Mouse (Mus musculus) forelimb bud, embryonic 11.5 days (tissue): ENCODE data around the gene Megf11.
"Not testable (repeated sequence)": the region's sequence is repeated elsewhere in the genome, so short reads cannot be mapped to it uniquely, and the experiment has no call there.

Experiments
- DNase-seq: peaks from one replicate; pipeline ENCODE4 v3.0.0-alpha.2; 2012; ENCODE audit warnings: low read depth, low spot score

Gene Megf11

DNA sequence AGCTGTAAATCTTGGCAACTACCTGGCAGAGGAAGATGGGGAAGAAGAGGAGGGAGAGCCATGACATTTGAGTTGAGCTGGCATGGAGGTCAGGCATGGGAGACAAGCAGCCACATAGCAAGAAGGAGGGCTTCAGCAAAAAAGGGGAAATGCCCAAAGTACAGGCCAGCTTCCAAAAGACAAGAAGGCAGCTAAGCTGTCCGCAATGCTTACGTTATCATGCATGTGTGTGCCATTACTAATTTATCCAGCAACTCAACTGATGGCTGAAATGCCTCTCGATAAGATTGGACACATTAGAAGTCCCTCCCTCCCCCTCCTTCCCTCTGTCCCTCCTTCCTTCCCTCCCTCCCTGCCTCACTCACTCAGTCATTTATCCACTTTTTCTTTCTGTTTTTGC is 260.0 kb downstream of the Megf11 start:
- DNase-seq = no peak

DNA sequence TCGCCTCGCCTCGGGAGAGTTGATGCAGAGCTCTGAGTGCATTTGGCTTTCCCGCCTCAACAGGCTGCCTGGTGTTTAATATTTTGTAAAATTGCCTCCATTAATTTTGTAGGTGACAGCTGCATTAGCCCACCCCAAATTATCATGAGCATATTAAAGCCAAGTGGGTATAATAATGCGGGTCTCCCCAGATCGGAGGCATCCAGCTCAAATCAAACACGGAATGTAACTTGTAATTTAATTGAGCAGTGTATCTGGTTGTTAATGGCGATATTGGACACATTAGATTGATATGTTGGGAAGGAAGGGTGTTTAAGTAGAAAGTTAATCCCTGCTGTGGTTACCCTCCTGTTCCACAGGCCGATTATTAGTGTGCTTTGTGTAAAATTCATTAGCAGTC is 264.0 kb downstream of the Megf11 start:
- DNase-seq = no peak

DNA sequence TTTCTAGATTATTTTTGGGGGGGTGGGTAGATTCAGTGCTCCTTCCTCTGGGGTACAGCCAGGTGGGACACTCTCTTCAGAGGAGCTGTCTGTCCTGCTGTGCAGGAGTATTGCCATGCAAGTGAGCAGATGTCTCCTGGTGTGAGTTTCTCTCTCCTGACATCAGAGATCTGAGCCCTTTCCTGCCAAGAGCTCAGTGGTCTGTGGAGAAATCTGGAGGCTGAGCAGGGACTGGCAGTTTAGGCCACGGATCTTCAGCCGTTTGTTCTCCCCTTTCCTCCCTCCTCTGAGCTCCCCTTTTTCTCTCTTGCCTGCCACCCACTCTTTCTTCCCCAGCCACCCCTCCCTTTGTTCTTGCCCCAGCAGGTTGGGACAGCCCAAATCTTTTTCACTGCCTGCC is 264.5 kb downstream of the Megf11 start:
- no peak for DNase-seq

DNA sequence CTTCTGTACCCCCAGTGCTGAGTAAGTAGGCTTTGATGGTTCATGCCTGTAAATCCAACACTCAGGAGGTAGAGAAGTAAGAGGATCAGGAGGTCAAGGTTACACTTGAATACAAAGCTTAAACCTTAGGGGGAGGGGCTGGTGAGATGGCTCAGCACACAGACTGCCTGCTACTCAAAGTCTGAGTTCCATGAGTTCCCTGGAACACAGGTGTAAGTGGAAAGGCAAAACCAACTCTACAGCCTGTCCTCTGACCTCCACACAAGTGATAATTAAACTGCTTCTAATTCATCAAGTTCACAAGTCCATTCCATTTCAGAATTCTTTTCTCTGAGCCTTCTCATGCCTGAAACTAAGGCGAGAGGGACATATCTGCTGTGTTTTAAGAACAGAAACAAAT is 265.8 kb downstream of the Megf11 start:
- no peak for DNase-seq

DNA sequence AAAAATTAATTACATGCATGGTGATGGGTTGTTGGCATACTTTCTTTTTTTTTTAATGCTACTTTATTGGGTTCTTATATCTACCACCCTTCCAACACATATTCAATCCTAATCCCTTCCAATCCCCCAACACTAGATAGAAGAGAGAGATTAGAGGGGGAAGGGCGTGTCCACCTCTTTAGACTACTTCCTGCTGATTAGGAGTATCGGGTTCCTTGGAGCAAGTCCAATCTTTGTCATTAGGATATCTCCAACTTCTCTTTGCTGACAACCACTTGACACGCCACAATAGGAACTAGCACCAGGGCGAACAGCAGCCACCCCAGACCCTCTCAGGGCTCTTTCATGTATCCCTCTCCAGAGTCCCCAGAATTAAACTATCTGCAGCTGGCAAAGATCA is 266.3 kb downstream of the Megf11 start:
- DNase-seq = no peak

DNA sequence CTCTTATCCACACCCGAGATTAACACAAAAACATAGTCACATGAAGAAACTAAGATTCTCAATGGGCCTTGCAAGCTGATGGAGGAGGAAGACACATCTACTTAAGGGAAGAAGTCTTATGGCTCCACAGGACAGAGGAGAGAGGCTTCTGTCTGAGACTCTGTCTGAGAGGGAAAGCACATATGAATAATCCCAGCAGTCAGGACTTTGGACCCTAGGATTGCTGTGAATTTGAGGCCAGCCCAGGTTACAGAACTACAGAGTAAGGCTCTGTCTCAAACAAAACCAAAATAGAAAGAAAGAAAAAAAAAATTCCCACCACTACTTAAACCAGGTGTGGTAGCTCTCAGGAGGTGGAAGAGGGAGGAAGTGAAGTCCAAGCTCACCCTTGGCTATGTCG is 266.7 kb downstream of the Megf11 start:
- no peak for DNase-seq

DNA sequence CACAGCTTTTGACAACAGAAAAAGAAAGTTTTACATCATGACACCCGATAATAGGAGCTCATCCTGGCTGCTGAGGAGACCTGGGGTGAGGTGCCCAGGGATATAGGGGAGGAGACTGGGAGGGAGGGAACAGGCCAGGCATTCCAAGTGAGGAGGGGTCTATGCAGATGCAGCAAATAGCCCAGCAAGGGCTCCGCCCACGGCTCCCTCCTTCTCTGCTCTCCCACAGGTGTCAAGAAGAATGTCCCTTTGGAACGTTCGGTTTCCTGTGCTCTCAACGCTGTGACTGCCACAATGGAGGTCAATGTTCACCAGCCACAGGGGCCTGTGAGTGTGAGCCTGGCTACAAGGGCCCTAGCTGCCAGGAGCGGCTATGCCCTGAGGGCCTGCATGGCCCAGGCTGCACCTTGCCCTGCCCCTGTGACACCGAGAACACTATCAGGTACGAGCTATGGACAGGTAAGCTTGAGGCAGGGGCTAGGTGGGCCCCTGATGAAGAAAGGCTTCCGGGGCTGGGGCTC is 267.5 kb downstream of the Megf11 start:
- DNase-seq = no peak

DNA sequence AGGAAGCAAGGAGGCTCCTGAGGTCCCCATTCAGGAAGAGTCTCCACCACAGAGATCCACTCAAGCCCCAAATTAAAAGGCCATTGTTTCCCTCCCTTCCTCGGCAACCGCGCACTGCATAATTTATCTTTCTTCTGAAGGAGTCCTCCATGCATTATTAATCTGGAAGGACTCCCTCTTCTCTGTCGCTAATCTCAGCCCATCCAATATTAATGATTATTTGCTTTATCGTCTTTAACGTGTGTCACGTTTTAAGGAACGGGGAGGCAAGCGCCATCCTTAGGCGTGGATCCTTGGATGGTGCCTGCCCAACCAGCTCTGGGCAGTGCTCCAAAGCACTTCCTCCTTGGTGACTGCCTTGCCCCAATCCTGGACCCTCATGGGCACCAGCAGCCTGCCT is 269.3 kb downstream of the Megf11 start:
- DNase-seq = no peak

DNA sequence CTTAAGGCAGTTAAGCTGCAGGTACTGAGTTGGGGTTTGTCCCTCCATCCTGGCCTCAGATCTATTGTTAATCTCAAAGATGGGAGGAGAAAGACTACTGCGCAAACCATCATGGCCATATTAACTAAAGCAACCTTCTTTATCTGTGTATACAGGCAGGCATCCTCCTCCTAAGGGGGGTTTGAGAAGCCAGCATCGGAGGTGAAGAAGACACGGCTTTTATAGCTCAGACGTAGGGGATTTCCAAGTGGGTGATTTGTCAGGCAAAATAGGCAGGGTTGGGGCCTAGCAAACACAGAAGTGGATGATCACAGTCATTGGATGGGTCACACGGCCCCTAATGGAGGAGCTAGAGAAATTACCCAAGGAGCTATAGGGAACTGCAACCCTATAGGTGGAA is 271.2 kb downstream of the Megf11 start:
- no peak for DNase-seq

DNA sequence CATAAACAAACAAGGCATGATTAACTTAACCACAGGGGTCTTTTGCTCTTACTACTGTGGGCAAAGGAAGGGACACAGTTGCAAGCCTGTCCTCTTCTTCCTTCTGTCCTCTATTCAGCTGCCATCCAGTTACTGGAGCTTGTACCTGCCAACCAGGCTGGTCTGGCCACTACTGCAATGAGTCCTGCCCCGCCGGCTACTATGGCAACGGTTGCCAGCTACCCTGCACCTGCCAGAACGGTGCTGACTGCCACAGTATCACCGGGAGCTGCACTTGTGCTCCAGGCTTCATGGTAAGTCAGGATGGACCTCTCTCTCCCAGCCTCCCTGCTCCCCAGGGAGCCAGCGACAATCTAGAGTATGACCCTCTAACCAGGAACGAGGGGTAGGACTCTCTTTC is 274.8 kb downstream of the Megf11 start:
- no peak for DNase-seq

DNA sequence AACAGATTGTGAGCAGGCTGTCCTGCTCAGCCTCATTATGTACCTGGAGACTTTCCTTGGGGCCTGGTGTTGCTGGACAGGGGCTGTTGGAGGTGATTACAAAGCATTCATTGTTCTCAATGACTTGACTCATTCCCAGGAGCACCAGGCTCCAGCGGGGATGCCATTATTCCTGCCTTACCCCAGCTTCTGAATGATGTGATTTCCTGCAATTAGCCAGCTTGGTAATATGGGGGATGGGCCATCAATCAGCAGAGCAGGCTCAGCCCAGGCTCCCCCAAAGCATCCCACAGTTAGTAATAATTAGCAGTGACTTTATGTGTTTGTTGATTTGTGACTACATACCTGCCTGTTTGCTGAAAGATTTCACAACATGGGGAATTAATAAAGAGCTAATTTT is 279.2 kb downstream of the Megf11 start:
- peak; percentile 81 for DNase-seq

DNA sequence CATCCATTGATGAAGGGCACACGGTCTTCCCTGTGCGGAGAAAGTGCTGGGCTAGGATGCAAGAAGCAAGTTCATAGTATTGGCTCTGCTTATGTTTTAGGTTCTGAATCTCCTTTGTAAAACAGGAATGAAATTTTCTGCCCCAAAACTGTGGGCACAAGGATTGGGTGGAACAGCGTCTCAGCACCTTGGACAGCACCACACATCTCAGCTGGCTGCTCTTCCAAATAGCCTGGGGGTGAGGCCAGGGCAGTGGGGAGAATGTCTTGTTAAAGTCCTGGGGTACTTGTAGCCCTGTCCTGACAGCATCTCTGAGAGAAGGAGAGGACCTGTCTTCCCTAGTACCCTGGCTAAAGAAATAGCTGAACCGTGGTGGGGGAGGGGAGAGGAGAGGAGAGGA is 281.1 kb downstream of the Megf11 start:
- peak; percentile 79 for DNase-seq

DNA sequence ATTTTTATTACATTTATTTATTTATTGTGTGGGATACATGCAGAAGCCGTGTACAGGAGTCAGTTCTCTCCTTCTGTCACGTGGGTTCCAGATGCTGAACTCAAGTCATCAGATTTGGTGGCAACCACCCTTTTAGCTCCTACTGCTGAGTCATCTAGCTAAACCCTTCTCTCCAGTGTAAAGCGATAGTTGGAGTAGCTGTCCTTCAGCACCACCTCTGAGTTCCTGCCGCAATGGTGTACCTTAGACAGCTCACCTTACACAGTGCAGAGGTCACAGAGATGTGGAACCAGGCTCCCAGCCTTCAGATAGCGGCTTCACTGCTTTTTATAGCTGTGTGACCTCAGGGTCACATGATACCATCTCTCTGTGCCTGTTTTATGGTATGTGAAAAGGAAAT is 282.1 kb downstream of the Megf11 start:
- DNase-seq = peak; percentile 83

DNA sequence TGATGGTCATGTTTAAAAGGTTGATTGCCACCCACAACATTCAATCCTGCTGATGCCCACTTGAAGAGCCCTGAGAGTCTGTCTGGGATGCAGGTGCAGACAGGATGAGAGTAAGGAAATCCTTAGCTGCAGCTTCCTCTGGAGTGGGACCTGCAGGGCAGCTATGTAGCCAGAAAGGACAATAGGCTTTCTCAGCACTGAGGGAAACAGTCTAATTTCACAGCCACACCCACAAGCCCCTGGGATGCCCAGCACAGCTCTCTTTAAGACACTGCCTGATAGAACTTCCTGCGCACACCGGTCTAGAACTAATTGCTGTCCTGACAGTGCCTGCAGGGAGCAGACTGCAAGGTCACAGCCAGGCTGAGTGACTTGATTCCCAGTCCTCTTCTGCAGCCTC is 282.6 kb downstream of the Megf11 start:
- no peak for DNase-seq

DNA sequence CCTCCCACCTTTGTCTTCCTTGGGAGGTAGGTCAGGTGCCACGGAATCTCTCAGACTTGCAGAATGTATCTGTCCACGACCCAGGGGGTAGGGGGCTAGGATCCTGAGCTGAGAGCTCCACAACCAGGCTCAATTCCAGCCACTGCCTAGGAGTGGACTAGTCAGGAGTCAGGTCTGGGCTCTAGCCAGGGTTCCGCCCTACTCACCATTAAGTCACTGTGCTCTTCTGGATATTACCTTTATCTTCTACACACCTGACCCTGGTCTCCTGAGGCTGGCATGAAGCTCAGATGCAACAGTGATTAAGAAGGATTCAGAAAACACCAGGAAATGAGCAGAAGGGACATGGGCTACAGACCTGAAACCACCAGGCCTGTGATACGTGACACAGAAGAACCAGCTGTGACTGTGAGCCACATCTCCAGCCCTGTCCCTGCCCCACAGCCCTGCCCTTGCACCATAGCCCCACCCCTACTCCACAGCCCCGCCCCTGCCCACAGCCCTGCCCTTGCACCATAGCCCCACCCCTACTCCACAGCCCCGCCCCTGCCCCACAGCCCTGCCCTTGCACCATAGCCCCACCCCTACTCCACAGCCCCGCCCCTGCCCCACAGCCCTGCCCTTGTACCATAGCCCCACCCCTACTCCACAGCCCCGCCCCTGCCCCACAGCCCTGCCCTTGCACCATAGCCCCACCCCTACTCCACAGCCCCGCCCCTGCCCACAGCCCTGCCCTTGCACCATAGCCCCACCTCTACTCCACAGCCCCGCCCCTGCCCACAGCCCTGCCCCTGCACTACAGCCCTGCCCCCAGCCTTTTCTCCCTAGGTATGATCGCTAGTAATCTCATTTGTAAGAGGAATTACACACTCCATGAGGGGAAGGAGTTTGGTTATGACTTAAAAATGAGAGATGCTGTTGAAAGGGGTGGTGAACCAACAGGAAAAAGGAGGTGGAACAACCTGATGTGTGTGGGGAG is 286.2 kb downstream of the Megf11 start:
- not testable (repeated sequence) for DNase-seq

DNA sequence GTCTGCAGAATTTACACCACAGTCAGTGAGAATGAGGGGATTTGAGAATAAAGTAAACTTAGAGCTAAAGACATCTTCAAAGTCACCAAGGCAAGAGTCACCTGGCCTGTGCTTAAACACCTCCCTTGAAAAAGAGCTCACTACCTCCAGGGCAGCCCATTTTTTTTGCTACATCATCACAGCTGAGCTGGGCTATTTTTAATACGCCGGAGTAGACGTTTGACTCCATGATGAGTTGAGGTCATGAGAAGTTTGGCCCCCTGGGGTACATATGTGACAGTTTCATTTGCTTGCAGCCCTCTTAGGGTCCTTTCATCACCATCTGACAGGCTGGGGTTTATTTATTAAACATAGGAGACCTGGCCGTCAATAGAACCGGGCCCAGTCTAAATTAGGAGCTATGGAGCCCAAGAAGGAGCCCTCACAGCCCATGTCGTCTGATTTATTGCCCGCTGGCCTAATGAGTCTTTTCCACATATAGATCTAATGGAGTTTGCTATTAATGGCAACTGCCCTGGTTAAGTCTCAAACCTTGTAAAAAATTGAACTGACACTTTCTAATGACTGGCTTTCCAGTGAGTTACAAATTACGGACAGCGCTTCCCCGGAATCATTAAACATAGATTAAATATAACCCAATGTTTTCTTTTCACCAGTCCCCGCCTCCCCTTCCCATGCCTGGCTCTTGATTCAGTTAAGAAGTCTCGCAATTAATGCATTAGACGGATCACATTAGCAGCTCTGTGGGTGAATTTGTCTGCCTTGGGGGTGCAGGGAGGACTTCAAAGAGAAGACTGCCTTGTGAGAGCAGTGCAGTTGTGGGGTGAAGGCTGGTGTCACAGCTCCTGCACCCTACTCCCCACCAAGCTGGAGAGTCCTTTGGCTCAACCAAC is 301.9 kb downstream of the Megf11 start:
- DNase-seq = peak; percentile 63

DNA sequence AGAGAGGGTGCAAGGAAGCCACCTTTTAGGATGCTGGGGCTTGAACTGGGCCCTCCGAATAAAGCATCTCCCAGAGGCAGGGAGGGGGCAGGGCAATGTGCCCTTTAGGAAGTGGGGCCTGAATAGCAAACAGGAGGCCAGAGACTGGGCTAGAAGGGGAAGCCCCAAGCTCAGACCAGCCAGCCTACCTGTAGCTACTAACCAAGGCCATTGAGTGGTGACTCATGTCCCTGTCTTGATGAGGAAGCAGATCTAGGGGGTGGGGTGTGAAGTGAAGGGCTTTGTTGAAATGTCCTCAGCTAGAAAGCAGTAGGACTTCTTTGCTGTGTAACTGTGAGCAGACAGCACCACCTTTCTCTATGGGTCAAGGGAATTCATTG is 302.6 kb downstream of the Megf11 start:
- no peak for DNase-seq

DNA sequence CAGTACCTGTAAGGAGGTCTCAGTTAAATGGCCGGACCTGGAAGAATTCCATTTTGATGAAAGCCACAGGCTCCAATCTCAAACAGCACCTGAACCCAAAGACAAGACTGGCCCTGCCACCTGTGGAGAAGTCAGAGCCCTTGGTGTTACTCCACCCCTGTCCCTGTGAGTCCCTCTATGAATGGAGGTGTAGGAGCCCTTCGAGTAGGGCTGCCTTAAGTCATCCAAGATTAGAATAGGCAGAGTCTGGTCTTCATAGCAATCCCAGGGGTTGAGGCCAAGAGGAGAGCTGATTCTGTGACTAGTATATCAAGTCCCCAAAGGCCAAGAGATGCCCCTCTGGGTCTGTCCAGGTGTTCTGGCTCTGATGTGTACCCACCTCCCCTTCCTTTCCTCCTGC is 305.3 kb downstream of the Megf11 start:
- DNase-seq = no peak

DNA sequence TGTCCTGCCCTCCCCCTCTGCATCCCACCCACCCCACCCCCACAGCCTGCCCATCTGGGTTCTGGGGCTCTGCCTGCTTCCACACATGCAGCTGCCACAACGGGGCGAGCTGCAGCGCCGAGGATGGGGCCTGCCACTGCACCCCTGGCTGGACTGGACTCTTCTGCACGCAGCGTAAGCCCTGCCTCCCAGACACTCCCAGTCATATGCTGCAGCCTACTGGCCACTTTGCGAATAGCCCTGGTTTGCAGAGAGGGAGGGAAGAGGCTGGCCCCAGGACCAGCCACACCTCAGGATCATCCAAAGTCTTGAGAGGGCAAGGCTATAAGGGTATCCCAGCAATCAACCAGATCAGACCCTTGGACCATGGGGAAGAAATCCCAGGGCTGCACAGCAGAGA is 305.8 kb downstream of the Megf11 start:
- peak; percentile 67 for DNase-seq

DNA sequence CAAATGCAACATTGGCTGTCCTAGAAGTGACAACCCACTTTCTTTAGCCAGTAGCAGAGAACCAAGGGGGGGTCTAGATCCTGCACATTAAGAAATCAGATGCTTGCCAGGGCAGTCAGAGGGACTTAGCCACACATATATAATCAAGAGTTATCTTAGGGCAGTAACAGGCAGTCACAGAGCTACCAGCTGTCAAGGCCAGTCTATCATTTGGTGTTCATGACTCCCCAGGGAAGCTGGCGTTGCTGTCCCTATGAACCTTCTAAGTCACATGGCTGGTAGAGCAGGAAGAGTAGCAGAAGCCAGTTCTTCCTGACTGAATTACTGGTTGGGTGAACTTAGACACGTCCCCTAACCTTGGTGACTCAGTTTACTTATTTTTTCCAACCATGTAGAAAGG is 307.7 kb downstream of the Megf11 start:
- DNase-seq = no peak

DNA sequence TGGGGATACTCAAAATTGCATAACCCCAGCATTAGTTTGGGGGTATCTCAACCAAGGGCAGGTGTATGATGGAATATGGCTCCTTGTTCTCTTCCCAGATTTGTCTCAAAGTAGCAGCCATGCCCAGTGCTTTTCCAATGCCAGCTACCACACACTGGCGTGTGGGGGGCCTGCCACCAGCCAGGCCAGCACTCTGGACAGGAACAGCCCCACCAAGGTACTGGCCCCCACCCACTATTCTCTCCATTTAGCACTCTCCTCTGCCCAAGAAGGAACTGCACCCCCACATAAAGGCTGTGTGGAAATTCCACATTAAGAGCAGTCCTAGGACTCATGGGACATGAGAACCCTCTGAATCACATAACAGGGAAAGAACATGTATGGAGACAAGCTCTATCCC is 309.8 kb downstream of the Megf11 start:
- no peak for DNase-seq

DNA sequence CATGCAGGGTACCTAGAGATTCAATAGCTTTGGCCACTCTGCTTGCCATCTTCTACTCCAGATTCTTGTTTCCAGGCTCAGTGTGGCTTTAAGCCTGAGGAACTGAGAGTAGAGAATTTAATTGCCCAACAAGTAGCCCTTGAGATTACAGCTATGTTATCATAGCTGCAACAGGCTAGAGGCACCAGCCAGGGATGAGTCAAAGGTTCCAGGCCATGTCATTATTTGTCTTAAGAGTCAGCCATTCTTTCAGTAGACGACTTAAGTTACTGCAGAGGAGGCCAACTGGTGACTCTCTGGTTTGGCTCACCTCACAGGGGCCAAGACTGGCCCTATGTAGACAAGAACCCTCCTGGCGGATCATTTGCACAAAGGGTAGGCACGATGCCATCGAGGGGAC is 311.0 kb downstream of the Megf11 start:
- no peak for DNase-seq
